Mouse (Mus musculus) limb, embryonic 10.5 days (tissue): ENCODE measurements around the gene Pcdh10. TPM values are rescaled to one million over a fixed set of nuclear protein-coding genes. Genes with fewer than 3 reads are reported as not detected.

Experiments
- DNase-seq: peaks from one replicate; pipeline ENCODE4 v3.0.0-alpha.2; 2017; ENCODE audit warnings: low spot score
- H3K27ac ChIP-seq: fragments of 300-500 bp; sonication (generic); 2 replicates; pipeline ENCODE4 v1.5.1; 2016; ENCODE audit warnings: mild to moderate bottlenecking
- H3K27me3 ChIP-seq: fragments of 300-500 bp; sonication (generic); 2 replicates; pipeline ENCODE4 v1.6.1; 2016; ENCODE audit warnings: low read depth, mild to moderate bottlenecking; ENCODE audit not compliant: poor library complexity, severe bottlenecking
- H3K36me3 ChIP-seq: fragments of 300-500 bp; sonication (generic); 2 replicates; pipeline ENCODE4 v1.6.1; 2016; ENCODE audit warnings: mild to moderate bottlenecking, moderate library complexity
- H3K4me1 ChIP-seq: fragments of 300-500 bp; sonication (generic); 2 replicates; pipeline ENCODE4 v1.6.1; 2016
- H3K4me3 ChIP-seq: fragments of 300-500 bp; sonication (generic); 2 replicates; pipeline ENCODE4 v1.5.1; 2016; ENCODE audit warnings: mild to moderate bottlenecking, moderate library complexity
- H3K9me3 ChIP-seq: fragments of 300-500 bp; sonication (generic); replicated peaks from 2 replicates; pipeline ENCODE4 v1.6.1; 2016; ENCODE audit warnings: mild to moderate bottlenecking
- WGBS: fragments of 180-500 bp; shearing (Covaris S2); methylation state at CpG from one replicate; pipeline ENCODE4 v1.1.7; 2016; 5-methylcytosine and 5-hydroxymethylcytosine counted together
- polyA plus RNA-seq: library from polyadenylated mRNA; unstranded; fragments of >200 nt; fragmentation: Nextera tagmentation; extraction: Ambion mirVana; gene quantifications from 2 replicates; pipeline ENCODE4 v1.2.1, GENCODE M21; 2016

Pcdh10 gene
- 1.7 and 5.9 TPM in 2 replicates for polyA plus RNA-seq

DNA sequence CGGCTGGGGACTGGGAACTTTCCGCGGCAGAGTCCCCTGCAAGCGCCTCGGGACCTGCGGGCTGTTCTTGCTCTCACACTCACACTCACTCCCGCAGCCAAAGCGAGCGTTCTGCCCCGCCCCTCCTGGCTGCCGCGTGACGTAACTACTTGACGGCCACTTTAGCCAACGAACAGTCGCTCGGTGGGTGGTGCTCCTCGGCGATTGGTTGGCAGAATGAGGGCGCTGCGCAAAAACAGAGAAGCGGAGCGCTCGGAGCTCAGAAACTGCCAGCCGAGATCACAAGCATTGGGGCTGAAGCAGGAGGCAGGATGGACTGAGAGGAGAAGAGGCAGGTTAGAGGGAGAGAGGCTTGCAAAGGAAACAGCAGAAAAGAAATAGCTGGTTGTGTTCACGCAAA is at the start of gene Pcdh10:
TSS of gene Pcdh10 (plus strand) at position 254 of the 400 bp plus-strand sequence.
- H3K27me3 ChIP-seq, result peaks cover 59% of the 10 kb centered on the region
- H3K4me1 ChIP-seq, result peaks cover 45% of the 10 kb centered on the region
- H3K36me3 ChIP-seq, result no peaks in the 10 kb centered on the region
- H3K27ac ChIP-seq, result peak within 1 kb of the TSS; percentile 87
- H3K4me3 ChIP-seq, result peak within 1 kb of the TSS; percentile 70
- WGBS, result under 1% methylated on average over 26 of the region's 26 CpGs
- peak; percentile 95 for DNase-seq
- no peaks in the 10 kb centered on the region for H3K9me3 ChIP-seq

DNA sequence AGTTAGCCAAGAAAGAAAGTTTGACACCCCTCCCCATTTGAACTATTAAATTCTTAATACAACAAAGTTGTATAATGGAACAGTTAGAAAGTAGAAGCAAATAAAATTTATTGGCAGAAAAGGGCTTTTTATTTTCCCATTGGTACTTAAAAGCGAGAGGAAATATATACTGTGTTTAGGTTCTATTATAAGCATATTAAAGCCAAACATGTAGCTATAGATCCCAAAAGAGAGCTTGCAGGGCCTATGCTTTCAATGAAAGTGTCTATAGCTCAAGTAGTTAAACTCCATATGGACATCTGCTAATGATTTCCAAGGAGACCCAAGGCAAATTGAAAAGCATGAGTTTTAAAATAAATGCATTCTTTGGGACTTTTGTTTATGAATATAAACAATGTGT is 22.3 kb upstream of the Pcdh10 start:
- no peaks in the 10 kb centered on the region for H3K36me3 ChIP-seq
- no peak overlapping the region for H3K4me3 ChIP-seq
- no peaks in the 10 kb centered on the region for H3K9me3 ChIP-seq
- no peaks in the 10 kb centered on the region for H3K27me3 ChIP-seq
- WGBS, result 90% methylated on average over 1 of the region's 1 CpGs
- no peak overlapping the region for H3K27ac ChIP-seq
- no peak for DNase-seq
- H3K4me1 ChIP-seq, result no peaks in the 10 kb centered on the region

DNA sequence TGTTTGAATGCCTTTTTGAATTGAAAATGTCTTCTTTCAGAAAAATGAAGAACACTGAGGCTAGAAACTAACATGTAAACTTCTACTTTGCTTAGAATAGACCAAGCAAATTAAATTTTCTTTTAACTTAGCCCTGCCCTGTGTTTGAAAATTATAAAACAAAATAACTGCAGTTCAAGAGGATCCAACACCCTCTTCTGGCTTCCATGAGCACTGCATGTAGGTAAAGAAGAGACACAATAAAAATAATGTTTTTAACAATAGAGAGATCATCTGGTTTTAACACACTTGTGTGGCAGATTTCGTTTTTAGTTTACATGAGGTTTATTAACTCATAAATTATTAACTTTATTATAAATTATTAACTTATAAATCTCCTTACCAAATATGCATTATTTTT is 9.2 kb upstream of the Pcdh10 start:
- no peak overlapping the region for H3K27ac ChIP-seq
- no peaks in the 10 kb centered on the region for H3K4me1 ChIP-seq
- H3K27me3 ChIP-seq, result no peaks in the 10 kb centered on the region
- no peaks in the 10 kb centered on the region for H3K36me3 ChIP-seq
- H3K9me3 ChIP-seq, result no peaks in the 10 kb centered on the region
- WGBS, result 63% methylated on average over 1 of the region's 1 CpGs
- DNase-seq, result no peak
- H3K4me3 ChIP-seq, result no peak overlapping the region

DNA sequence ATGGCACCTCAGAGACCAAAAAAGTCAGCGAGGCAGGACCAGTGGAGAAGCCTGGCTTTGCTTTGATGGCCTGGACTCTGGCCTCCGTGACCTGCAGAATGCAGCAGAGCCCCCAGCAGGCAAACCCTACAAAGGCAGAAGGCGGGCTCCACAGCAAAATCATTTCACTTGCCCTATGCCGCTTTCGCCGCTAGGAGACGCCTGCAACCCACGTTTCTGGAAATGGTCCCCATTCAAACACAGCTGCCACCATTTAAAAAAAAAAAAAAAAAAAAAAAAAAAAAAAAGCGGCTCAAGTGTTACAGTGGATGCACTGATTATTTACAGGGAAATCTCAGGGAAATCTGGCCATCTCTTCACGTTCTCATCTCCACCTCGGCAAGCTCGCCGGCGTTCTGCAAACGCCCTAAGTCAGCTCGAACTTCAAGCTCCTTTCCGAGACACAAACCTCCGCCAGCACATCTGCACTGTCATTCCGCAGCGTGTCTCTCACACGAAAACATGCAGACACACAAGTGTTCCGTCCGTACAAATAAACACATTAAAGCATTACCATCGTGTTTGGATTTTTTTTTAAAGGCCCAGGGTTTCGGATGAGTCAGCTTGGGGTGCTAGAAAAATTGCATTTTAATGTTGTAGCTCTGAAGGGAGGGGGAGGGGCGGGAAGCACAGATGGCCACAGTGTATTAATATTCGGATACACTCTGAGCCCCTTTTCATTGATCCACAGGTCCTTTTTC is 2.3 kb upstream of the Pcdh10 start:
- H3K36me3 ChIP-seq, result no peaks in the 10 kb centered on the region
- peak overlapping the region; percentile 70 for H3K4me3 ChIP-seq
- under 1% methylated on average over 27 of the region's 27 CpGs for whole genome bisulfite sequencing
- H3K9me3 ChIP-seq, result no peaks in the 10 kb centered on the region
- peaks cover 37% of the 10 kb centered on the region for H3K27me3 ChIP-seq
- peak overlapping the region; percentile 87 for H3K27ac ChIP-seq
- peak; percentile 87 for DNase-seq
- H3K4me1 ChIP-seq, result peaks cover 34% of the 10 kb centered on the region

DNA sequence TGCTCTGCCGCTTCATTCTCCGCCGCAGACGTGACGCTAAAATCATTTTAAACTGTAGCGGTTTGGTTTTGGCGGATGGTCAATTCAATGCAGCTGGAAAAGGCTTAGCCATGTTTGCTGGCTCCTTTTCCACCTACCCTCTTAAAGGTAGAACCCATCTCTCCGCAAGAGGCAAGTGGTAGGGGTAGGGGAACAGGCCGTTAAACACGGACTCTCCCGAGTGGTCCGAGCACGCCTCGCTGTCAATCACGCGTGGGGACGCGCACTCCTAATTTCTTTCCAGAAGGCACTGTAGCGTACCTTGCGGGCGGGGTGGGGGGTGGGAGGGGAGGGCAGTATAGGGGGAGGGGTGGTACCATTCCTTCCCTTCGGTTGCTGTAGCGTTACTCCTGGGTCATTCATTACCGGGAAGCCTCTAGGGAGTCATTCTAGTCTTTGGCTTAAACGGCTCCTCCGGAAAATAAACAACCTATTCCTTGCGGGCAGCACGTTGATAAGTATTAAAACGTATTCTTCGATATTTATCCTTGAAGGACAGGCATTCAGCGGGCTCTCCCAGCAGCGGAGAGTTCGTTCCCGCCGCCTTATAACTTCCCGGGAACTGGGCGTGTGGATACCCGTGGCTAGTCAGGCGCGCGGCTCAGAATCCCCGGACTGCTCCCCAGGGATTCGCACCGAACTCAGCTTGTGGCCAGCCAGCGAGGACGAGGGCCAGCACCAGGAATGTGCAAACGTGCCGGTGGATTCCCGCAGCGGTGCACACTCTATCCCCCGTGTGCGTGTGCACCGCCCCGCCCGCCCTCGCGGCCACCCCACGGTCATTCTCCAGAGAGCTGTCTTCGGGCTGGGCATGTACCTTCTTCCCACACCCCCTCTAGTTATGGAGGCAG is 1.5 kb upstream of the Pcdh10 start:
- H3K4me3 ChIP-seq, result peak overlapping the region; percentile 70
- H3K27ac ChIP-seq, result peak overlapping the region; percentile 87
- no peaks in the 10 kb centered on the region for H3K36me3 ChIP-seq
- peak; percentile 67 for DNase-seq
- no peaks in the 10 kb centered on the region for H3K9me3 ChIP-seq
- under 1% methylated on average over 59 of the region's 59 CpGs for WGBS
- H3K27me3 ChIP-seq, result peaks cover 45% of the 10 kb centered on the region
- H3K4me1 ChIP-seq, result peaks cover 42% of the 10 kb centered on the region

DNA sequence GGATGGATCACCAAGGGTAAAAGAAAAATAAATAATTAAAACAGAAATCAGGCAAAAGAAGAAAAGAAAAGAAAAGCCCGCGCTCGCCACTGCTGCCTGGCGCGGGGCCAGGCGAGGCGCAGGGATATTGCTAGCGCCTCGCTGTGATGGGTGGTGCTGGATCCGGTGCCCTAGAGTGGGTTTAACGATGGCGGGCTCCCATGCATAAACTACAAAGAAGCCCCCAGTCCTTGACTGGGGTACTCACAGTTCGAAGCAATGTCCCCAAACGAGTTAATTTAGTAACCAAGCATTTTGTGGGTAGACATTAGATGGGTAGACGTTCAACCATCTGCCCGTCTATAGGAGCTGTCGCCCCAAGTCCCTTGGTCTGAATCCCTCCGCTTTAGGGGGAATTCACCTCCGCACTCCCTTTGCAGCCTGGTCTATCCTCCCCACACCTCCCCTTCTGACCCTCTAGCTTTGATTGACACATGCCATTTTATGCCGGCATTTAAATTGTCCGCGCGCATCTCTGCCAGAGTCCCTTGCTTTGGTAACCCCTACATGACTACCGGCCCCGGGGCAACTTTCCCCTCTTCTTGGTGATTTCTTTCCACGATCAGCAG is 703 bp upstream of the Pcdh10 start:
- under 1% methylated on average over 26 of the region's 26 CpGs for WGBS
- H3K4me3 ChIP-seq, result peak overlapping the region; percentile 70
- H3K36me3 ChIP-seq, result no peaks in the 10 kb centered on the region
- peaks cover 53% of the 10 kb centered on the region for H3K27me3 ChIP-seq
- DNase-seq, result no peak
- peaks cover 45% of the 10 kb centered on the region for H3K4me1 ChIP-seq
- H3K9me3 ChIP-seq, result no peaks in the 10 kb centered on the region
- H3K27ac ChIP-seq, result peak overlapping the region; percentile 87

DNA sequence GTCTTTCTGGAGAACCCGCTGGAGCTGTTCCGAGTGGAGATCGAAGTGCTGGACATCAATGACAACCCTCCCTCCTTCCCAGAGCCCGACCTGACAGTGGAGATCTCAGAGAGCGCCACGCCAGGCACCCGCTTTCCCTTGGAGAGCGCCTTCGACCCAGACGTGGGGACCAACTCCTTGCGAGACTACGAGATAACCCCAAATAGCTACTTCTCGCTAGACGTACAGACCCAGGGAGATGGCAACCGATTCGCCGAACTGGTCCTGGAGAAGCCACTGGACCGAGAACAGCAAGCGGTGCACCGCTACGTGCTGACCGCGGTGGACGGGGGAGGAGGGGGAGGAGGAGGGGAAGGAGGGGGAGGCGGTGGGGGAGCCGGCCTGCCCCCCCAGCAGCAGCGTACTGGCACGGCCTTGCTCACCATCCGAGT is 1.4 kb downstream of the Pcdh10 start:
- H3K36me3 ChIP-seq, result no peaks in the 10 kb centered on the region
- DNase-seq, result peak; percentile 54
- peaks cover 45% of the 10 kb centered on the region for H3K4me1 ChIP-seq
- no peaks in the 10 kb centered on the region for H3K9me3 ChIP-seq
- WGBS, result 3% methylated on average over 27 of the region's 29 CpGs
- peak overlapping the region; percentile 70 for H3K4me3 ChIP-seq
- H3K27ac ChIP-seq, result no peak overlapping the region
- H3K27me3 ChIP-seq, result peaks cover 63% of the 10 kb centered on the region

DNA sequence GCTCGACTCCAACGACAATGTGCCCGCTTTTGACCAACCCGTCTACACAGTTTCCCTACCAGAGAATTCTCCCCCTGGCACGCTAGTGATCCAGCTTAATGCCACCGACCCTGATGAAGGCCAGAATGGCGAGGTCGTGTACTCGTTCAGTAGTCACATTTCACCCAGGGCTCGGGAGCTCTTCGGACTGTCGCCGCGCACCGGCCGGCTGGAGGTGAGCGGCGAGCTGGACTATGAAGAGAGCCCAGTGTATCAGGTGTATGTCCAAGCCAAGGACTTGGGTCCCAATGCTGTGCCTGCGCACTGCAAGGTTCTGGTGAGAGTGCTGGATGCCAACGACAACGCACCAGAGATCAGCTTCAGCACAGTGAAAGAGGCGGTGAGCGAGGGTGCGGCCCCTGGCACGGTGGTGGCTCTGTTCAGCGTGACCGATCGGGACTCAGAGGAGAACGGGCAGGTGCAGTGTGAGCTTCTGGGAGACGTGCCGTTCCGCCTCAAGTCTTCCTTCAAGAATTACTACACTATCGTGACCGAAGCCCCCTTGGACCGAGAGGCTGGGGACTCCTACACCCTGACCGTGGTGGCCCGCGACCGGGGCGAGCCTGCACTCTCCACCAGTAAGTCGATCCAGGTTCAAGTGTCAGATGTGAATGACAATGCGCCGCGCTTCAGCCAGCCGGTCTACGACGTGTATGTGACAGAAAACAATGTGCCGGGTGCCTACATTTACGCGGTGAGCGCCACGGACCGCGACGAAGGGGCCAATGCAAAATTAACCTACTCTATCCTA is 2.0 kb downstream of the Pcdh10 start:
- 2% methylated on average over 55 of the region's 55 CpGs for WGBS
- H3K4me1 ChIP-seq, result peaks cover 45% of the 10 kb centered on the region

DNA sequence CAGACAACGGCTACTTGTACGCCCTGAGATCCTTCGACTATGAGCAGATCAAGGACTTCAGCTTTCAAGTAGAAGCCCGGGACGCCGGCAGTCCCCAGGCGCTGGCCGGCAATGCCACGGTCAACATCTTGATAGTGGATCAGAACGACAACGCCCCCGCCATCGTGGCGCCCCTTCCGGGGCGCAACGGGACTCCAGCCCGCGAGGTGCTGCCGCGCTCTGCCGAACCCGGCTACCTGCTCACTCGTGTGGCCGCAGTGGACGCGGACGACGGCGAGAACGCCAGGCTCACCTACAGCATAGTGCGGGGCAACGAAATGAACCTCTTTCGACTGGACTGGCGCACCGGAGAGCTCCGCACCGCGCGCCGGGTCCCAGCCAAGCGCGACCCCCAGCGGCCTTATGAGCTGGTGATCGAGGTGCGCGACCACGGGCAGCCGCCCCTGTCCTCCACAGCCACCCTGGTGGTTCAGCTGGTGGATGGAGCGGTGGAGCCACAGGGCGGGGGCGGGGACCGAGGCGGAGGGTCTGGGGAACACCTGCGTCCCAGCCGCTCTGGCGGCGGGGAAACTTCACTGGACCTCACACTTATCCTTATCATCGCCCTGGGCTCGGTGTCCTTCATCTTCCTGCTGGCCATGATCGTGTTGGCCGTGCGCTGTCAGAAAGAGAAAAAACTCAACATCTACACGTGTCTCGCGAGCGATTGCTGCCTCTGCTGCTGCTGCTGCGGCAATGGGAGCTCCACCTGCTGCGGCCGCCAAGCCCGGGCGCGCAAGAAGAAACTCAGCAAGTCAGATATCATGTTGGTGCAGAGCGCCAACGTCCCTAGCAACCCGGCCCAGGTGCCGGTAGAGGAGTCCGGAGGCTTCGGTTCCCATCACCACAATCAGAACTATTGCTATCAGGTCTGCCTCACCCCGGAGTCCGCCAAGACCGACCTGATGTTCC is 2.9 kb downstream of the Pcdh10 start:
- H3K27ac ChIP-seq, result 0 out of 2 replicates have a peak overlapping the region, but pooled peaks have one; percentile 25
- H3K27me3 ChIP-seq, result peaks cover 60% of the 10 kb centered on the region
- under 1% methylated on average over 82 of the region's 82 CpGs for WGBS

More for the DNA sequence above, 2.0 kb downstream of the Pcdh10 start:
- Histone ChIP-seq H3K27ac (no peak overlapping the region), H3K4me3 (peak overlapping the region; percentile 70), H3K36me3 (no peaks in the 10 kb centered on the region), H3K9me3 (no peaks in the 10 kb centered on the region), H3K27me3 (peaks cover 61% of the 10 kb centered on the region)
- DNase-seq, result peak; percentile 64

DNA sequence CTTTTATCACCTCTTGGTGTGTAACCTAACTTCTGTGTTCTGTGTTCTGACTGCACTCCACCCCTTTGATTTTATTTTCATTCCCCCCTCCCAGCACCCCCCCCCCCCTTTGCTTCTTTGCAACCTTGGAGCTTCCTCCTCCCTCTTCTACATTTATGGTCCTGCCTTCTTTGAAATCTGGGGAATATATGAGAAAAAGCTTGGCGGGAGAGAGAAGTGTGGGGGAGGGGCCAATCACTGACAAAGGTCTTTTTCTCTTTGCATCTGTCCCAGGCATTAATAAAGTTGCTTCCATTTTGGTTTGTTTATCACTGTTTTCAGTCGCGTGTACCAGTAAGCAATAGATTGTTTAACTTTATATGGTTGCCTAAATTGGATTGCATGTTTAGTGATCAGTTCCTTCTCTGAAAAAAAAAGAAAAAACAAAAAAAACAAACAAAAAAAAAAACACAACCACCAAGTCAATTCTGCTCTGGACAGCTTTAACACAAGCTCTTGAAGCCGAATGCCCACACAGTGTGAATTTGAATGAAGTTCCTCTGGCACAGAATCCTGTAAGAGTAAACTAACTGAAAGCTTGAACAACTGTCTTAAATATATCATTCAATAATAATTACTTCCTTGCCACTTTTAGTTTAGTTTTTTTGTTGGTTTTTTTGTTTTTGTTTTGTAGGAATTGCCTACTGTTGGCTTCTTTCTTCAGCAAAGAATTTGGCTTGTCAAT is 4.0 kb downstream of the Pcdh10 start:
- Histone ChIP-seq H3K9me3 (no peaks in the 10 kb centered on the region), H3K4me3 (peak overlapping the region; percentile 70), H3K4me1 (peaks cover 43% of the 10 kb centered on the region), H3K27ac (no peak overlapping the region), H3K36me3 (no peaks in the 10 kb centered on the region), H3K27me3 (peaks cover 60% of the 10 kb centered on the region)
- DNase-seq, result no peak
- 22% methylated on average over 4 of the region's 4 CpGs for WGBS

More for the DNA sequence above, 2.9 kb downstream of the Pcdh10 start:
- Histone ChIP-seq H3K36me3 (no peaks in the 10 kb centered on the region), H3K4me3 (peak overlapping the region; percentile 70), H3K9me3 (no peaks in the 10 kb centered on the region), H3K4me1 (peaks cover 43% of the 10 kb centered on the region)
- DNase-seq, result peak; percentile 66

DNA sequence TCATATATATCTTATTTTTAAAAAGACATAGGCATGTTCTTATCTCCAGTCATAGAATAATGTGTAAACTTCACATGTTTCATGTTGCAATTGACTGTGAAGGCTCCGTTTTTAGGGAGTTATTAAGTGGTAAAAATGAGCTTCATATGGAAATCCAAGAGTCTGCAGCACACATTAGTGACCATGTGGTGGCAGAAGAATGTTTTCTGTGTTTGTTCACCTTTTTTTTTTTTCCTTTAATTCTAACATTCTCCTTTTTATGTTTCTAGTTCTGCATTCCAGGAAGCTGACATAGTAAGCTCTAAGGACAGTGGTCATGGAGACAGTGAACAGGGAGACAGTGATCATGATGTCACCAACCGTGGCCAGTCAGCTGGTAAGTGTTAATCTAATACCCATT is 5.6 kb downstream of the Pcdh10 start:
- no peak overlapping the region for H3K4me3 ChIP-seq
- no peak for DNase-seq
- peaks cover 30% of the 10 kb centered on the region for H3K4me1 ChIP-seq
- H3K27ac ChIP-seq, result no peak overlapping the region
- peaks cover 50% of the 10 kb centered on the region for H3K27me3 ChIP-seq
- no peaks in the 10 kb centered on the region for H3K9me3 ChIP-seq
- H3K36me3 ChIP-seq, result no peaks in the 10 kb centered on the region
- WGBS, result 71% methylated on average over 2 of the region's 2 CpGs
